Mouse (Mus musculus) left cerebral cortex, postnatal 25 days (tissue): ENCODE results near the gene Nav3. TPM values are rescaled to one million over a fixed set of nuclear protein-coding genes. Genes with fewer than 3 reads are reported as not detected.

Source experiments
- DNase-seq, 2 experiments: peaks; one replicate each; pipeline ENCODE4 v3.0.0; 2022; ENCODE audit warnings: low spot score in 2 of 2, mixed read lengths in 1 of 2
- intact Hi-C: fragments of 180-260 bp; cut with DNase I; formaldehyde crosslinking; loops from one replicate; pipeline ENCODE4 v1.15.1; 2025
- total RNA-seq, 2 experiments: library from RNA; stranded (reverse); gene quantifications; 2 replicates each; pipeline ENCODE4 v1.2.3; 2021

Gene Nav3
- 100 to 1,000 TPM; 167 to 170 TPM for total RNA-seq

GRCm38 (mm10) chr10:110455838-110456493, at the start of gene Nav3:
Gene Nav3, minus strand, starts transcription at chr10:110456204.
- peak; percentile 85 for DNase-seq
- intact Hi-C loops: loop anchor here (1.0 to 5.0 kb wide), 4 partner anchors 116 to 277 kb away; no protein-coding TSS in a partner anchor

GRCm38 (mm10) chr10:110485306-110485705, 29.3 kb upstream of the Nav3 start:
- intact Hi-C loops: loop anchor here (1.0 kb wide), 1 partner anchor 45 kb away; no protein-coding TSS in a partner anchor
- no peak for DNase-seq

- intact Hi-C loops: loop anchor here (1.0 kb wide), 1 partner anchor 45 kb away; no protein-coding TSS in a partner anchor
- peak in 1 of 2 experiments; percentile 53 for DNase-seq
These were observed 28.8 kb upstream of the Nav3 start for GRCm38 (mm10) chr10:110484822-110485221.

- intact Hi-C loops: no loop called here
- no peak for DNase-seq
These were observed 23.2 kb upstream of the Nav3 start for GRCm38 (mm10) chr10:110479189-110479588.

- DNase-seq: peak; percentile 29 to 78
- intact Hi-C loops: no loop called here
These were observed 21.8 kb upstream of the Nav3 start for GRCm38 (mm10) chr10:110477689-110478314.

GRCm38 (mm10) chr10:110474107-110474506, 18.1 kb upstream of the Nav3 start:
- DNase-seq: no peak

GRCm38 (mm10) chr10:110469445-110469844, 13.4 kb upstream of the Nav3 start:
- peak in 1 of 2 experiments; percentile 85 for DNase-seq
- intact Hi-C loops: no loop called here

More at GRCm38 (mm10) chr10:110474107-110474506, 18.1 kb upstream of the Nav3 start:
- intact Hi-C loops: loop anchor here (5.0 kb wide), 1 partner anchor 88 kb away; no protein-coding TSS in a partner anchor

- intact Hi-C loops: loop anchor here (1.0 to 5.0 kb wide), 3 partner anchors 117 to 278 kb away; no protein-coding TSS in a partner anchor
- peak; percentile 36 to 64 for DNase-seq
These were observed 754 bp downstream of the Nav3 start for GRCm38 (mm10) chr10:110455063-110455837.

GRCm38 (mm10) chr10:110453566-110453965, 2.4 kb downstream of the Nav3 start:
- no peak for DNase-seq
- intact Hi-C loops: no loop called here

- peak; percentile 74 to 97 for DNase-seq
- intact Hi-C loops: loop anchor here (1.0 to 5.0 kb wide), 5 partner anchors 9 to 122 kb away; no protein-coding TSS in a partner anchor
These were observed 15.6 kb downstream of the Nav3 start for GRCm38 (mm10) chr10:110440396-110440795.

- intact Hi-C loops: loop anchor here (1.0 kb wide), 1 partner anchor 9 kb away; no protein-coding TSS in a partner anchor
- DNase-seq: peak in 1 of 2 experiments; percentile 75
These were observed 24.9 kb downstream of the Nav3 start for GRCm38 (mm10) chr10:110431078-110431477.

GRCm38 (mm10) chr10:110429578-110429977, 26.4 kb downstream of the Nav3 start:
- no peak for DNase-seq
- intact Hi-C loops: no loop called here

- no peak for DNase-seq
- intact Hi-C loops: no loop called here
These were observed 27.0 kb downstream of the Nav3 start for GRCm38 (mm10) chr10:110429052-110429451.

GRCm38 (mm10) chr10:110421533-110421932, 34.5 kb downstream of the Nav3 start:
- intact Hi-C loops: no loop called here
- DNase-seq: no peak

GRCm38 (mm10) chr10:110417003-110417402, 39.0 kb downstream of the Nav3 start:
- no peak for DNase-seq
- intact Hi-C loops: no loop called here

GRCm38 (mm10) chr10:110415624-110416023, 40.4 kb downstream of the Nav3 start:
- DNase-seq: no peak
- intact Hi-C loops: no loop called here

- no peak for DNase-seq
- intact Hi-C loops: no loop called here
These were observed 42.6 kb downstream of the Nav3 start for GRCm38 (mm10) chr10:110413281-110413897.

GRCm38 (mm10) chr10:110402950-110403349, 53.1 kb downstream of the Nav3 start:
- intact Hi-C loops: no loop called here
- no peak for DNase-seq

- no peak for DNase-seq
- intact Hi-C loops: no loop called here
These were observed 55.4 kb downstream of the Nav3 start for GRCm38 (mm10) chr10:110400642-110401041.
